27 mouse cellular contexts compared by ENCODE assay signal in the genomic region with DNA sequence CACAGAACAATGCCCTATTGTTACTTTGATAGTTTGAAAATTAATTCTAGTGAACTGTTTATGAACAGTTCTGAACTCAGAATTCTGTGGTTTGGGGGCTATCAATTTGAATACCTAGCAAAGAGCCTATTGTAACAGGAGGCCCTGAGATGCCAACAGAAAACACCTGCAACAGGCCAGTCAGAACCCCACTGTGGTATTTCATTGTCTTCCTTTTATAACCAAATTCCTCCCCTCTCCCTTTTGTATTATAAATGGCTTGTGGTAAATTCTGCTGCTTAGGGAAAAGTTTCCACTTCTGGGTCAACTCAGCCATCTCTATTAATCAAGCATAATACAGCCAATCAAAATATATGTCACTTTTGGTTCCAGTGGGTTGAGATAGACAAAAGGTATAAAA.
"Had no signal": no experiment of that assay in that cellular context is flagged by ENCODE, and none has a peak within 500 bp of the region (broad histone marks: within the 10 kb centered on the region; RNA-seq: fewer than 3 reads in every experiment).

No protein-coding gene starts in this region.

- H3K4me2 ChIP-seq: heart, embryonic 12.5 days; hindbrain, embryonic 12.5 days; hindbrain, embryonic 15.5 days; kidney, embryonic 15.5 days; limb, embryonic 13.5 days; limb, embryonic 15.5 days; liver, embryonic 12.5 days had no signal

- H3K9ac ChIP-seq: heart, embryonic 12.5 days; hindbrain, embryonic 12.5 days; hindbrain, embryonic 15.5 days; kidney, embryonic 15.5 days; limb, embryonic 13.5 days; limb, embryonic 15.5 days; liver, embryonic 12.5 days; liver, embryonic 14.5 days had no signal

- H3K36me3 ChIP-seq: heart, embryonic 10.5 days; heart, embryonic 12.5 days; hindbrain, embryonic 10.5 days; hindbrain, embryonic 12.5 days; hindbrain, embryonic 15.5 days; kidney, embryonic 15.5 days; limb, embryonic 13.5 days; limb, embryonic 15.5 days; liver, embryonic 12.5 days had no signal

- H3K27me3 ChIP-seq: heart, embryonic 12.5 days; hindbrain, embryonic 12.5 days; hindbrain, embryonic 15.5 days; kidney, embryonic 15.5 days; limb, embryonic 13.5 days; limb, embryonic 15.5 days; liver, embryonic 12.5 days had no signal

- ATAC-seq: hindbrain, postnatal 0 days; intestine, embryonic 16.5 days; liver, embryonic 12.5 days had no signal

- H3K27ac ChIP-seq: gastrocnemius, adult 2 months; heart, embryonic 10.5 days; hindbrain, embryonic 10.5 days; hindbrain, embryonic 12.5 days; hindbrain, embryonic 15.5 days; hindbrain, postnatal 0 days; kidney, embryonic 15.5 days; kidney, postnatal 0 days; limb, embryonic 13.5 days; limb, embryonic 15.5 days; liver, embryonic 12.5 days; liver, embryonic 14.5 days had no signal

- DNase-seq: gastrocnemius, adult 2 months; gastrocnemius, postnatal 10 days; gastrocnemius, postnatal 25 days; heart, adult 18-20 months; heart, postnatal 10 days; heart, postnatal 4 days; kidney, adult 11 months; kidney, adult 2 months; kidney, adult 9 months; kidney, postnatal 14 days; kidney, postnatal 36 days; layer of hippocampus, adult 9-11 months; layer of hippocampus, postnatal 36 days; left cerebral cortex, postnatal 4 days had no signal

- H3K9me3 ChIP-seq: heart, embryonic 10.5 days; heart, embryonic 12.5 days; hindbrain, embryonic 10.5 days; hindbrain, embryonic 12.5 days; hindbrain, embryonic 15.5 days; kidney, embryonic 15.5 days; limb, embryonic 13.5 days; limb, embryonic 15.5 days; liver, embryonic 12.5 days had no signal

- H3K4me1 ChIP-seq: heart, embryonic 10.5 days; heart, embryonic 12.5 days; hindbrain, embryonic 10.5 days; hindbrain, embryonic 12.5 days; hindbrain, embryonic 15.5 days; kidney, embryonic 15.5 days; limb, embryonic 13.5 days; limb, embryonic 15.5 days; liver, embryonic 12.5 days had no signal

- H3K4me3 ChIP-seq: gastrocnemius, adult 2 months; heart, embryonic 10.5 days; heart, embryonic 12.5 days; hindbrain, embryonic 10.5 days; hindbrain, embryonic 12.5 days; hindbrain, embryonic 15.5 days; kidney, embryonic 15.5 days; limb, embryonic 13.5 days; limb, embryonic 15.5 days; liver, embryonic 12.5 days had no signal
